In genomic region chr1:175585267-175585666, GRCm38 (mm10) we compare ENCODE assay signal across 28 mouse cellular contexts. TPM values are rescaled to one million over a fixed set of nuclear protein-coding genes. Genes with fewer than 3 reads are reported as not detected.
"Had no signal": no experiment of that assay in that cellular context is flagged by ENCODE, and none has a peak within 500 bp of the region (broad histone marks: within the 10 kb centered on the region; RNA-seq: fewer than 3 reads in every experiment).

No protein-coding gene starts in this region.

- ATAC-seq: hindbrain, postnatal 0 days; intestine, embryonic 16.5 days had no signal

- H3K4me2 ChIP-seq: heart, embryonic 11.5 days; heart, embryonic 13.5 days; heart, embryonic 15.5 days; hindbrain, embryonic 13.5 days; hindbrain, embryonic 15.5 days; kidney, embryonic 15.5 days; limb, embryonic 13.5 days; limb, embryonic 15.5 days; liver, embryonic 13.5 days had no signal

- H3K27ac ChIP-seq: heart, adult 2 months; heart, embryonic 13.5 days; heart, embryonic 15.5 days; hindbrain, embryonic 13.5 days; hindbrain, embryonic 15.5 days; hindbrain, postnatal 0 days; kidney, embryonic 15.5 days; kidney, postnatal 0 days; limb, embryonic 13.5 days; limb, embryonic 15.5 days; liver, embryonic 13.5 days had no signal

- H3K9ac ChIP-seq: heart, embryonic 13.5 days; heart, embryonic 15.5 days; hindbrain, embryonic 13.5 days; hindbrain, embryonic 15.5 days; kidney, embryonic 15.5 days; limb, embryonic 13.5 days; limb, embryonic 15.5 days; liver, embryonic 13.5 days had no signal

- H3K36me3 ChIP-seq: heart, embryonic 13.5 days; heart, embryonic 15.5 days; hindbrain, embryonic 13.5 days; hindbrain, embryonic 15.5 days; kidney, embryonic 15.5 days; limb, embryonic 13.5 days; limb, embryonic 15.5 days; liver, embryonic 13.5 days had no signal

- H3K4me3 ChIP-seq: heart, adult 2 months; heart, embryonic 13.5 days; heart, embryonic 15.5 days; hindbrain, embryonic 13.5 days; hindbrain, embryonic 15.5 days; kidney, embryonic 15.5 days; limb, embryonic 13.5 days; limb, embryonic 15.5 days; liver, embryonic 13.5 days had no signal

- H3K9me3 ChIP-seq: heart, embryonic 13.5 days; heart, embryonic 15.5 days; hindbrain, embryonic 13.5 days; hindbrain, embryonic 15.5 days; kidney, embryonic 15.5 days; limb, embryonic 13.5 days; limb, embryonic 15.5 days; liver, embryonic 13.5 days had no signal

- H3K4me1 ChIP-seq: heart, embryonic 13.5 days; heart, embryonic 15.5 days; hindbrain, embryonic 13.5 days; hindbrain, embryonic 15.5 days; kidney, embryonic 15.5 days; limb, embryonic 13.5 days; limb, embryonic 15.5 days; liver, embryonic 13.5 days had no signal

- DNase-seq: gastrocnemius, postnatal 14 days; gastrocnemius, postnatal 36 days; heart, adult 2 months; heart, postnatal 14 days; heart, postnatal 36 days; kidney, adult 11 months; kidney, adult 2 months; kidney, adult 9 months; kidney, postnatal 14 days; kidney, postnatal 36 days; layer of hippocampus, adult 9-11 months; layer of hippocampus, postnatal 36 days; left cerebral cortex, postnatal 4 days; liver, embryonic 13.5 days had no signal

- H3K27me3 ChIP-seq: heart, embryonic 13.5 days; heart, embryonic 15.5 days; hindbrain, embryonic 13.5 days; hindbrain, embryonic 15.5 days; kidney, embryonic 15.5 days; limb, embryonic 13.5 days; limb, embryonic 15.5 days; liver, embryonic 13.5 days had no signal

RNA-seq across cellular contexts. Expression of gene Kmo, which starts 34.9 kb away (rescaled TPM):
- total RNA-seq: layer of hippocampus, adult 18-20 months; left cerebral cortex, postnatal 10 days; left cerebral cortex, postnatal 25 days had no signal
- polyA plus RNA-seq: hindbrain, embryonic 15.5 days had no signal
